Mouse (Mus musculus) myocyte (in vitro differentiated cells): Measurements from ENCODE around the gene Dis3l2. TPM values are rescaled to one million over a fixed set of nuclear protein-coding genes. Genes with fewer than 3 reads are reported as not detected.

Experiments
- H3K27me3 ChIP-seq: one replicate; pipeline ENCODE4 v1.6.1; 2011; ENCODE audit not compliant: control insufficient read depth, insufficient read depth, insufficient read length
- H3K36me3 ChIP-seq: one replicate; pipeline ENCODE4 v1.6.1; 2011; ENCODE audit not compliant: control insufficient read depth, insufficient read depth
- H3K4me2 ChIP-seq: one replicate; pipeline ENCODE4 v1.6.1; 2011; ENCODE audit warnings: low read depth, control low read depth
- H3K4me3 ChIP-seq: one replicate; pipeline ENCODE4 v1.5.1; 2011; ENCODE audit warnings: mild to moderate bottlenecking, control low read depth, moderate library complexity
- H3K79me2 ChIP-seq: one replicate; pipeline ENCODE4 v1.6.1; 2011; ENCODE audit not compliant: control insufficient read depth, insufficient read depth
- H3ac ChIP-seq: one replicate; pipeline ENCODE4 v1.6.1; 2011; ENCODE audit not compliant: control insufficient read depth, insufficient read length
- CEBPB ChIP-seq: IDR thresholded peaks from 2 replicates; pipeline ENCODE4 v1.6.1; 2011; ENCODE audit warnings: mild to moderate bottlenecking, moderate library complexity; ENCODE audit not compliant: poor library complexity, insufficient read depth, severe bottlenecking
- E2F4 ChIP-seq: IDR thresholded peaks from one replicate; pipeline ENCODE4 v1.6.1; 2011; ENCODE audit warnings: mild to moderate bottlenecking, control low read depth, moderate library complexity; ENCODE audit not compliant: insufficient read depth
- MAX ChIP-seq: IDR thresholded peaks from one replicate; pipeline ENCODE4 v1.6.1; 2011; ENCODE audit warnings: low read depth, mild to moderate bottlenecking, control low read depth
- MYOD1 ChIP-seq, 3 experiments: IDR thresholded peaks; one replicate each; pipeline ENCODE4 v1.6.1; 2011; ENCODE audit warnings: control low read depth in 2 of 3, low read depth in 2 of 3, mild to moderate bottlenecking in 2 of 3, moderate library complexity in 1 of 3; ENCODE audit not compliant: insufficient read length in 2 of 3, control insufficient read depth in 1 of 3
- MYOG ChIP-seq, 3 experiments: IDR thresholded peaks; one replicate each; pipeline ENCODE4 v1.6.1; 2011; ENCODE audit warnings: control low read depth in 2 of 3, low read depth in 2 of 3, mild to moderate bottlenecking in 2 of 3; ENCODE audit not compliant: insufficient read length in 2 of 3, control insufficient read depth in 1 of 3, insufficient read depth in 1 of 3
- POLR2A ChIP-seq: IDR thresholded peaks from one replicate; pipeline ENCODE4 v1.6.1; 2011; ENCODE audit warnings: low read depth, mild to moderate bottlenecking, control low read depth, moderate library complexity; ENCODE audit not compliant: insufficient read length
- POLR2AphosphoS2 ChIP-seq: IDR thresholded peaks from one replicate; pipeline ENCODE4 v1.6.1; 2011; ENCODE audit warnings: low read depth, control low read depth; ENCODE audit not compliant: insufficient read length
- REST ChIP-seq: IDR thresholded peaks from one replicate; pipeline ENCODE4 v1.6.1; 2011; ENCODE audit warnings: mild to moderate bottlenecking, control low read depth, moderate library complexity; ENCODE audit not compliant: insufficient read depth, insufficient read length
- SRF ChIP-seq: IDR thresholded peaks from one replicate; pipeline ENCODE4 v1.6.1; 2011; ENCODE audit warnings: low read depth; ENCODE audit not compliant: control insufficient read depth, insufficient read length
- TCF12 ChIP-seq: IDR thresholded peaks from one replicate; pipeline ENCODE4 v1.6.1; 2011; ENCODE audit warnings: mild to moderate bottlenecking, control low read depth; ENCODE audit not compliant: poor library complexity, insufficient read depth, severe bottlenecking
- TCF3 ChIP-seq: IDR thresholded peaks from one replicate; pipeline ENCODE4 v1.6.1; 2011; ENCODE audit warnings: low read depth, control low read depth; ENCODE audit not compliant: insufficient read length
- USF1 ChIP-seq: IDR thresholded peaks from one replicate; pipeline ENCODE4 v1.6.1; 2011; ENCODE audit warnings: low read depth, mild to moderate bottlenecking, control low read depth, moderate library complexity
- polyA plus RNA-seq: library from polyadenylated mRNA; unstranded; fragments of >200 nt; fragmentation: generic; extraction: Trizol; gene quantifications from one replicate; pipeline ENCODE4 v1.2.1, GENCODE M21; 2012; ENCODE audit warnings: missing spikeins

Gene Dis3l2
- polyA plus RNA-seq, 1 experiment = 13.7 TPM

- Histone ChIP-seq H3K79me2 (no peaks in the 10 kb centered on the region), H3K4me2 (no peak overlapping the region), H3K36me3 (no peaks in the 10 kb centered on the region), H3K4me3 (no peak overlapping the region), H3ac (no peak overlapping the region), H3K27me3 (no peaks in the 10 kb centered on the region)
- no peak for TF ChIP-seq TCF3
- no peak for TF ChIP-seq POLR2AphosphoS2
- TF ChIP-seq USF1 = no peak
- TF ChIP-seq MYOD1 (IDR thresholded peaks at IDR 0.05; ENCODE audit: control insufficient read depth in 1 of 3, insufficient read length in 2 of 3, low read depth in 2 of 3) = no peak
- TF ChIP-seq MAX = no peak
- no peak for TF ChIP-seq SRF
- TF ChIP-seq REST = no peak
- TF ChIP-seq TCF12 = no peak
These were observed 337.5 kb downstream of the Dis3l2 start for GRCm38 (mm10) chr1:87041119-87041518.

GRCm38 (mm10) chr1:87041814-87042438 is 338.3 kb downstream of the Dis3l2 start:
- Histone ChIP-seq H3K36me3 (no peaks in the 10 kb centered on the region), H3K79me2 (no peaks in the 10 kb centered on the region), H3K4me2 (no peak overlapping the region), H3ac (no peak overlapping the region), H3K27me3 (no peaks in the 10 kb centered on the region), H3K4me3 (no peak overlapping the region)
- TF ChIP-seq E2F4 (no peak), MYOD1 (IDR thresholded peaks at IDR 0.05; ENCODE audit: control insufficient read depth in 1 of 3, insufficient read length in 2 of 3, low read depth in 2 of 3) (no peak), TCF3 (no peak), TCF12 (no peak), MAX (no peak)

GRCm38 (mm10) chr1:87050072-87050471 is 346.5 kb downstream of the Dis3l2 start:
- H3K79me2 ChIP-seq = no peaks in the 10 kb centered on the region
- no peaks in the 10 kb centered on the region for H3K27me3 ChIP-seq
- H3K36me3 ChIP-seq = no peaks in the 10 kb centered on the region

GRCm38 (mm10) chr1:87050700-87051099 is 347.1 kb downstream of the Dis3l2 start:
- TF ChIP-seq MYOD1 (IDR thresholded peaks at IDR 0.05; ENCODE audit: control insufficient read depth in 1 of 3, insufficient read length in 2 of 3, low read depth in 2 of 3) (peak; percentile 86 to 99 (median 99)), TCF12 (peak; percentile 75), MAX (no peak), CEBPB (no peak), TCF3 (peak; percentile 84), SRF (no peak), POLR2A (no peak), REST (no peak), E2F4 (no peak), USF1 (no peak), MYOG (IDR thresholded peaks at IDR 0.05; ENCODE audit: control insufficient read depth in 1 of 3, insufficient read depth in 1 of 3, insufficient read length in 2 of 3, low read depth in 2 of 3) (peak; percentile 48 to 93 (median 85)), POLR2AphosphoS2 (no peak)
- no peak overlapping the region for H3ac ChIP-seq
- H3K4me3 ChIP-seq = no peak overlapping the region
- H3K79me2 ChIP-seq = no peaks in the 10 kb centered on the region
- peak overlapping the region; percentile 49 for H3K4me2 ChIP-seq
- no peaks in the 10 kb centered on the region for H3K36me3 ChIP-seq
- H3K27me3 ChIP-seq = no peaks in the 10 kb centered on the region

More at GRCm38 (mm10) chr1:87050072-87050471, 346.5 kb downstream of the Dis3l2 start:
- no peak overlapping the region for H3K4me3 ChIP-seq
- no peak overlapping the region for H3K4me2 ChIP-seq
- no peak overlapping the region for H3ac ChIP-seq
- TF ChIP-seq TCF3 = no peak
- no peak for TF ChIP-seq POLR2A

GRCm38 (mm10) chr1:87051369-87051768 is 347.8 kb downstream of the Dis3l2 start:
- TF ChIP-seq REST (no peak), MAX (no peak), TCF3 (no peak), SRF (no peak), USF1 (no peak), MYOG (IDR thresholded peaks at IDR 0.05; ENCODE audit: control insufficient read depth in 1 of 3, insufficient read depth in 1 of 3, insufficient read length in 2 of 3, low read depth in 2 of 3) (peak in 2 of 3 experiments; percentile 50 to 85), CEBPB (no peak), E2F4 (no peak), POLR2AphosphoS2 (no peak), MYOD1 (IDR thresholded peaks at IDR 0.05; ENCODE audit: control insufficient read depth in 1 of 3, insufficient read length in 2 of 3, low read depth in 2 of 3) (peak in 2 of 3 experiments; percentile 70 to 89), POLR2A (no peak), TCF12 (peak; percentile 10)
- Histone ChIP-seq H3K36me3 (no peaks in the 10 kb centered on the region), H3K4me3 (no peak overlapping the region), H3ac (no peak overlapping the region), H3K79me2 (no peaks in the 10 kb centered on the region), H3K27me3 (no peaks in the 10 kb centered on the region), H3K4me2 (peak overlapping the region; percentile 49)
